Mouse (Mus musculus): Measurements from ENCODE around the gene Rnf10.
A peak's percentile ranks its signal among the peaks of the same experiment; 100 is the strongest.
"Not testable (repeated sequence)": the region's sequence is repeated elsewhere in the genome, so short reads cannot be mapped to it uniquely, and the experiment has no call there.

Rnf10 gene

DNA sequence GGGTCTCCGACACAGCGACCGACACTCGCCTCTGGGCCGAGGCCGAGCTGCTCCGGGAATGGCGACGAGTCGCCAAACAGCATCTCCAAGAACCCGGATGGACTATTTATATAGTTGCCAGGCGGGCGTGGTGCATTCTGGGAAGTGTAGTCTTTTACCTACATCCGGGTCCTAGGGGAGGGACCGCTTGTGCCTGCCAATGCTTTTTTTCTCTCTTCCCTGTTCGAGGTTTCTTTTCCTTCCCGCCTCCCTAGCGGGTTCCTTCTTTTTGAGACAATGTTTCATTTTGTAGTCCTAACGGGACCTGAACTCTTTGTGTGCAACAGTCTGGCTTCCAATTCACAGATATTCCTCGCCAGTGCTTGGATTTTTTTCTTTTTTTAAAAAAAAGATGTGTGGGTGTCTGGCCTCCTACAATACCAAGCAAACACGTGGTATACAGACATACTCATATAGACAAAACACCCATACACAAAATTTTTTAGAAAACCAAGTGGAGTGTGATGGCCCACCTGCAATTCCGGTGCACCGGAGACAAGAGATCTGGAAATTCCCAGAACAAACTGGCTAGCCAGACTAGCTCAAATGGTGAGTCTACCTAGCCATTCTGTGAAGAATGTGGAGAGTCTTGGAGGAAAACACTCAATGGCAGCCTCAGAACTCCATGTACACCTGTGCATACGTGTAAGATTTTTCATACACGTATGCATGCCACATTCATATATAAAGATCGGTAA is at the start of gene Rnf10:
TSS of gene Rnf10 (minus strand) at position 87 of the 737 bp plus-strand sequence.
- DNase-seq (ENCODE audit: low read depth, low spot score) = peak; percentile 96

DNA sequence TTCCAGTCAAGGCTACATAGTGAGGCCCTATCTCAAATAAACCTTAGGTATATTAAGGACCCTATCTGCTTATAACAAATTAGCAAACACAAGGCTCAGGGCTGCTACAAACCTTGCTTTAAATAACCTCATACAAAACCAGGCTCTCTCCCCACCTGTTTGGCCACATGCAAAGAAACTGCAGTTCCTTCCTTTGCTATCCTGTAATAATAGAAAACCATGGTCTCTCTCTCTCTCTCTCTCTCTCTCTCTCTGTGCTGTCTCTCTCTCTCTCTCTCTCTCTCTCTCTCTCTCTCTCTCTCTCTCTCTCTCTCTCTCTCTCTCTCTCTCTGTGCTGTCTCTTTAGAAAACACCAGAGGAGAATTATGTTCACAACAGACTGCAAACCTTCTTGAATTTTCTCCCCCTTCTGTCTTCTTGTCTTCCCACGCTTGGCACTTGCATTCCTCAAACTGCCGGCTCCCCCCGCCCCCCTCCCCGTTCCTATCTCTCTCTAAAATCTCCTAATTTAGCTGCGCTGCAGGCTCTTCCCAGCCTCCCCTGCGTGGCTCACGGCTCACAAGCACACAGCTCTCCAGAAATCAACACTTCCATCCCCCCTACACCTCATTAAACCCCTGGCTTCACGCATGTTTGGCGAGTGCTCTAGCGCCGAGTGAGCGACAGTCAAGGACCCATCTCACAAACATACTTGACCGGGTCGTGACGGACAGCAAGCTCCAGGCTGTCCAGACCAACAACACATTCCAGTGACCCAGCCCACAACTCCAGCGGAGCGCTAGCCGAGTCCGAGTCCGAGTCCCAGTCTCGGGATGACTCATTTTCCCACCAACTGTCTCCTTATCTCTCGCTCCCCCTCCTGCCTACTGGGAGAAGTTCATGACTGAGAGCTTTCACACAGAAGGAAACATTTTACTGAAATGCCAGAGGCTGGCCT is 46.6 kb upstream of the Rnf10 start:
- no peak for DNase-seq (ENCODE audit: low read depth, low spot score)

DNA sequence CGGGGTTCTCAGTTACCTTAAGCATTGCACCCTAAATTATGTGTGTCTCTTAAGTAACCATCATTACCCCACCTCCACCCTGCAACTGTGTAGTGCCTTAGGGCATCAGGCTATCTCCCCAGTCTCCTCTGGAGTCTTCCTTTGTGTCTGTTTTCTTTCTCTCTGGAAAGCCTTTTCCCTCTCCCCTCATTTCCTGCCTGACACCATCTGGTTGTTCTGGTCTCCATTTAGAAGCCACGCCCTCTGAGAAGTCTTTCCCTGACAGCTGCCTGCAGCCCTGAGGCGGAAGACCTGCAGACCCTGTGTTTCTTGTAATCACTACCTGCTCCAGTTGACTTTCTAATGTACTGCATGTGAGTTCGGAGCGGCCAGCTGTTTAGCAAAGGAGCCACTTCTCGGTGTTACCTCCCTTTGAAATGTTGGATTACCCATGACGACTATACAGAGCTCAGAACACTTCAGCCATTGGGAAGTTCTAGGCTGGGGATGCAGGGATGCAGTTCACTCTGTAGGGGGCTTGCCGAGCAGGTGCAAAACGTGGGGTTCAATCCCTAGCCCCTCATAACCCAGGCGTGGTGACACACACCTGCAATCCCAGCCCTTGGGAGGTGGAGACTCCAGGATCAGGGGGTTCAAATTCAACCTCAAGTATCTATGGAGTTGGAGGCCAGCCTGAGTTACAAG is 45.1 kb upstream of the Rnf10 start:
- DNase-seq (ENCODE audit: low read depth, low spot score) = no peak

DNA sequence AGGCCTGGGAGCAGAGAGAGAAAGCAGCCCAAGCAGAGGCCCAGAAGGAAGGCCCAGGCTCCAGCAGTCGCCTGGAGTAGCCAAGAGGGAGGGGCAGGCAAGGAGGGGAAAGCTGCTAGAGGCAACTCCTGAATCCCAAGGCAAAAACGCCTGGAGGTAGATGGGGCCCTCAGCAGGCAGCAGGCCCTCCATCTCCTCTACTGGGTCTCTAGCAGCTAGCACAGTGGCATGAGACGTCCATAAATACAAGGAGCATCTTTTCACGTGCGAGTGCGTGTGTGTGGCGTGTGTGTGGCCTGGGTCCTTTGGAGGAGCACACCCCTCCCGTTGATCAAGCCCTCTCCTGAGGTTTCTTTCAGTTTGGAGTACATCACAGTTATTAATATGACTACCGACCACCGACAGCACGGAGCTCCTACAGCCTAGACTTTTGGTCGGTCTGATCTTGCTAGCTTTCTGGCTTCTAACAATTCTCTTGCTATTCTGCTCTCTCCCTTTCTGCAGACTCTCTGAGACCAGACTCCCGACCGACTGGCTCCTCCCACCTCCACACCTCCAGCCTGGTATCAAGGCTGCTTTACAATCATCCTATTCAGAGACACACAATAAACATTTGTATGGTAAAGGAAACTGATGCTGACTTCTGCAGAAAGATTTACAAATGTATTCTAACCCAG is 44.4 kb upstream of the Rnf10 start:
- no peak for DNase-seq (ENCODE audit: low read depth, low spot score)

DNA sequence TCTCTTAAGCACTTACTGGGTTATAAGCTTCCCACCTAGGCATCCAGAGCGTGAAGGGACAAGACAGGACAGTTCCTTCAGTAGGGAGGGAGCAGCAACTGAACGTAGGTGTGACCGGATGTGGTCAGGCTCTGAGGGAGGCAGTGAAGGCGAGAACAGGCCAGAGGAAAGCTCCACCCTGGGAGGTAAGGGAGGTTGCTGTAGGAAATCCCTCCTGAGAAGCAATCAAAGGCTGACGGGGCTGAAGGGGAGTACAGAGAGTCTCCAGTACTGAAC is 40.9 kb upstream of the Rnf10 start:
- no peak for DNase-seq (ENCODE audit: low read depth, low spot score)

DNA sequence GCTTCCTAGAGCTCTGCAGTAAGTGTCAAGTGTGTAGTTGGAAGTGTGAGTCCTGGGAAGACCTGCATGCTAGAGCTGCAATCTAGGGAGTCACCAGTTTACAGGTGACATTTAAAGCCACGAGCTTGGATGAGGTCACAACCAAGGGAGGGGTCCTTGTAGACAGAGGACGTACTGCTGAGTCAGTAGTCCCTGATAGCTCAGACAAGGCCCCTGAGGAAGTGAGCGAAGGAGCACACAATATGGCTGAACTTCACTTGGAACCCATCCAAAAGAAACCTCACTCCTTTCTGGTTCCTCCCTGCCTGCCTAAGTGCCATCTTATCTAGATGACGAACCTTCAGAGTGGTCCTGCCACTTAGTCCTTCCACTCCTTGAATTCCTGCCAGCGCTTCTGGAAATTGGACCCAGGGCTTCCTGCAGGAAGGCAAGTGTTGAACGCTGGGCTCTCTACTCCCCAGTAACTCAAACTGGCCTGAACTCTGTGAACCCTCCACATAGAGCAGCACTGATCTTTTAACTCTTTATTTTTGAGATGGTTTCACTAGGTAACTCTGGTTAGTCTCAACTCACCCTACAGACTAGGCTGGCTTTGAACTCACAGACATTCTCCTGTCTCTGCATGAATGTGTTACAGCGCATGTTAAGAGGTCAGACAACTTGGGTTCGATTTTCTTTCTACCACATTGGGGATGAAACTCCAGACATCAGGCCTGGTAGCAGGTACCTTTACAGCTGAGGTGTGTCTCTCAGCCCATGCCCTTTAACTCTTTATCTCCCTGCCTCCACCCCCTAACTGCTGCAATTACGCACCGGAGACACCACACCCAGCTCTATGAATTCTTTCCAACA is 40.3 kb upstream of the Rnf10 start:
- no peak for DNase-seq (ENCODE audit: low read depth, low spot score)

DNA sequence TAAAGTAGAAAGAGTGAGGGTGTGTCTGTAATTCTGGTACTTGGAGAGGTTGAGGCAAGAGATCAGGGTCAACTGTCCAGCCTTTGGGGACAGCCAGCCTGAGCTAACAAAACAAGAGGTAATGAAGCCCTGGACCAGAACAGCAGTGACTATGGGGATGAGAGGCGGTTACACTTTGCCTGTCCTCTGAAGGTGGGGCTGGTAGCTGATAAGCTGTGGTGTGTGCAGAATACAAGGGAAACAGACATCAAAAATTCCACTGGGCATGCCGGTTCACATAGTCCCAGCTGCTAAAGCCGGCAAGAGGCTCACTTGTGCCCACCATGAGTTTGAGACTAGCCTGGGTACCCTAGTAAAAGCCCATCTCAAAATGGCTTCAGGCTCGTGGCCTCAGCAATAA is 39.7 kb upstream of the Rnf10 start:
- DNase-seq (ENCODE audit: low read depth, low spot score) = no peak

DNA sequence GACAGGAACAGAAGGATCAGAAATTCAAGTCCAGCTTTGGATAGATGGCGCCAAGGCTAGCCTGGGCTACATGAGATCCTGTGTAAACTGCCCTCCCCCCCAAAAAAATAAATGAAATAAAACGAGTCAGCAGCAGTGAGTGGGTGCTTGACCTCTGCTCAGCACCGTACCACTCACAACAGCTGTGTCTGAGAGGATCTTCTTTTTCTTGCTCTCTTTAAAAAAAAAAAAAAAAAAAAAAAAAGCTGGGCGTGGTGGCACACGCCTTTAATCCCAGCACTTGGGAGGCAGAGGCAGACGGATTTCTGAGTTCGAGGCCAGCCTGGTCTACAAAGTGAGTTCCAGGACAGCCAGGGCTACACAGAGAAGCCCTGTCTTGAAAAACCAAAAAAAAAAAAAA is 29.5 kb upstream of the Rnf10 start:
- DNase-seq (ENCODE audit: low read depth, low spot score) = not testable (repeated sequence)

DNA sequence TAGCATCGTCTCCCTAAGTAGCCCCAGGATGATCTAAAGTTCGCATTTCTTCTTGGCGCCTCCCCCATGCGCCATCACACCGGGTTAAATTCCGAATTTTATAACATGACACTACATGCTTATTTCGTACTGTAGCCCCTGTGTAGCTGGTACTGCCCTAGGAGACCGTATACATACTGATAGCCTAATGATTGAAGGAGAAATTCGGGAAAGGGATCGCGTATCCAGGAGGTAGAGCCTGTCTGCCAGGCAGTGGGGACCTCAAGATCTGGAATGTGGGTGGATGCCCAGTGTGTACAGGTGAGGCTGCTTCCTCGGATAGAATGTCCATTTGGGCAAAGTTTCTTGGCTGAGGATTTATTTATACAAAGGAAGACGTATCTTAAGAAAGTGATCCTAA is 28.9 kb upstream of the Rnf10 start:
- no peak for DNase-seq (ENCODE audit: low read depth, low spot score)

DNA sequence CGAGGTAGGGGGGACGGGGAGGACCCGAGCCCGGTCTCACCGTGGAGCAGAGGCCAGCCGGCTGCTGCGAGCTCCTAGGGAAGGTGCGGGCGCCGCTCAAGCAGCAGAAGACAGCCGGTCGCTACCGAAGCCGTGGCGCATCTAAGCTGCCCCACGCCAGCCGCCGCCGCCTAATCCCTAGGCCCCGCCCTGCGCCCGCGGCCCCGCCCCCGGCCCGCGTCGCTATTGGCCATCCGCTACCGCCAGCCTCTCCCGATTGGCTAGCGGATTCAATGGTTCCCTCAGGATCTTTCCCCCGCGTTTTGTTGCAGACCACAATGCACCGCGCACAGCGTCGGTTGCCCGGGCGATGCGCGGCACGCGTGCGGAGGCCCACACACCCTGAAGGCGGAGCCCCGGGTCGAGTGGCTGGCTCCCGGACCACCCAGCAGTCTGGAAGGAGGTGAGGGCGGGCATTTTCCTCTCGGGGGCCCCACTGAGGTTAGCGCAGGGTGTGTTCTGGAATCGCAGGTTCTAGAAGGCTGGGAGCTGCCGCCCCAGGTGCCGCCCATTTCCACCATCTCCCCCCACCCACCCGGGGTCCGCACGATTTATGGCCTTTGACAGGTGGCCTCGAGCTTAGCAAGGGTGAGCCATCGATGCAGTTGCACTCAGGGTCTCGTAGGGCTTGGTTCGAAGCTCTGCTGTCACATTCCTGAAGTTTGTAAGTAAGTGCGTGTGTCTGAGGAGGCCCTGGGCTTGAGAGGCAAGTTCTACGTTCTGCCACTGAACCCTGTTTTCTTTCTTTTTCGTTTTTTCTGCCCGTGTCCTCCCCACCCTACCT is 28.3 kb upstream of the Rnf10 start, which contains the start of gene Dynll1:
TSS of gene Dynll1 (minus strand) at position 208 of the 823 bp plus-strand sequence.
- peak; percentile 99 for DNase-seq (ENCODE audit: low read depth, low spot score)

DNA sequence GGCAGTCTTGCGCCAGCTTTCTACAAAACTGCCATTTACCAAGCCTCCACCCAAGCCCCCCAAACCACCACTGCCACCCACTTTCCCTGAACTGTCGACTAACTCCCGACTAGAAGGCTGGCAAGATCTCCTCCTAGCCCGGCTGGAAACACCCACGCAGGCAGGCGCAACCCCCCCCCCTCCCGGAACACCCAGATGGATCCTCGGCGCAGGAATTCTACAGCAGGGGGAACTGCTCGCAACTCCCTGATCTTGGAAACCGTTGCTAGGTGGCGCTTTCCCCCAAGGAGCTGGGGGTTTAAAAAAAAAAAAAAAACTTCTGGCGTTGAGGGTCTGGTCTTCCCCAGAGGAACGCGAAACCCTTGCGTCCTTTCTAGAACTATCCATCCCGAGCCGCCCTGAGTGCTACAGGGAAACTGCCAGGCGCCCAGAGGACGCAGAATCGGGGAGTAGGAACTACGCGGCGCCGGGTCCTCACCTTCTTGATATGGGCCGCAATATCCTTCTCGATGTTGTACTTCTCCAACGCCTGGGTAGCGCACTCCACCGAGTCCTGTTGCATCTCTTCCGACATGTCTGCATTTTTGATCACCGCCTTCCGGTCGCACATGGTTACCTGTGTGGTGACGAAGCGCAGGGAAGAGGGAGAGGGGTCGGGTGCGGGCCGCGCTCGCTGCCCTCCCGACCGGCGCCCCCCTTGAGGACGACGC is 27.5 kb upstream of the Rnf10 start:
- peak; percentile 34 for DNase-seq (ENCODE audit: low read depth, low spot score)

DNA sequence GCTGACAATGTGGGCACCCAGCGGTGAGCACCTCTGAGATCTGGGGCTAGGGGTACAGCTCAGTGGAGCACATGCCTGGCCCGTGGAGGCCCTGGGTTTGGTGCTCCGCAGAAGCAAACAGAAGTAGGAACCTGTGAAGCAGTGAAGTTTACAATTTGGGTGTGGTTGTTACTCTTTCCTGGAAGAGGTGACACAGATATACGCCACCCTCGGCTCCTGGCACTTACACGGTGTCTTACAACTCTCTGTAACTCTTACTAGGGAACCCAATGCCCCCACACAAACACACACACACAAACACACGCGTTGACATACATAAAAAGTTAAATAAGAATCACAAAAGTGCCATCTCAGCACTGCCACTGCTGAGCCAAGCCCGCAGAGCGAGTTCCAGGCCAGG is 23.6 kb upstream of the Rnf10 start:
- DNase-seq (ENCODE audit: low read depth, low spot score) = peak; percentile 45

DNA sequence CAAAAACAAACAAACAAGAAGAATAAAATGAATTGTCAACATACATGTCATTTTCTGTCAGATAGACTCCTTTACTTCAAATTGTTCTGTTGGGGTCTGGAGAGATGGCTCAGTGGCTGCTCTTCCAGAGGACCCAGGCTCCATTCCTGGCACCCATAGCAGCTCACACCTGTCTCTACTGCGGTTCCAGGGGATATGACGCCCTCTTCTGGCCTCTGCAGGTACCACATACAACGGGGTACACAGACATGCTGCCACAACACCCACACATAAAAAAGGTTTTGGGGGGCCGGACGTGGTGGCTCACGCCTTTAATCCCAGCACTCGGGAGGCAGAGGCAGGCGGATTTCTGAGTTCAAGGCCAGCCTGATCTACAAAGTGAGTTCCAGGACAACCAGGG is 21.5 kb upstream of the Rnf10 start:
- DNase-seq (ENCODE audit: low read depth, low spot score) = no peak

DNA sequence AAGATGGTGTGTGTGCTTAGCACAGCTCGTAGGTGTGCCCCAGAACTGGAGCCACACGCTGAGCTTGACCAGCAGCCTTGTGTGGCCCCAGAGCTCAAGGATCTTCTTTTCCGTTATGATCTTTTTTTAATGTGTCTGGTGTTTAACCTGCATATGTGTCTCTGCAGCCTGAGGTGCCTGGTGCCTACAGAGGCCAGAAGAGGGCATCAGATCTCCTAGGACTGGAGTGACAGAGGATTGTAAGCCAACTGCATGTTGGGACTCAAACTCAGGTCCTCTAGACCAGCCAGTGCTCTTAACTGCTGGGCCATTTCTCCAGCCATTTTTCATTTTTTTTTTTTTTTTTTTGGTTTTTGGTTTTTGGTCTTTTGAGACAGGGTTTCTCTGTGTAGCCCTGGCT is 12.0 kb upstream of the Rnf10 start:
- no peak for DNase-seq (ENCODE audit: low read depth, low spot score)

DNA sequence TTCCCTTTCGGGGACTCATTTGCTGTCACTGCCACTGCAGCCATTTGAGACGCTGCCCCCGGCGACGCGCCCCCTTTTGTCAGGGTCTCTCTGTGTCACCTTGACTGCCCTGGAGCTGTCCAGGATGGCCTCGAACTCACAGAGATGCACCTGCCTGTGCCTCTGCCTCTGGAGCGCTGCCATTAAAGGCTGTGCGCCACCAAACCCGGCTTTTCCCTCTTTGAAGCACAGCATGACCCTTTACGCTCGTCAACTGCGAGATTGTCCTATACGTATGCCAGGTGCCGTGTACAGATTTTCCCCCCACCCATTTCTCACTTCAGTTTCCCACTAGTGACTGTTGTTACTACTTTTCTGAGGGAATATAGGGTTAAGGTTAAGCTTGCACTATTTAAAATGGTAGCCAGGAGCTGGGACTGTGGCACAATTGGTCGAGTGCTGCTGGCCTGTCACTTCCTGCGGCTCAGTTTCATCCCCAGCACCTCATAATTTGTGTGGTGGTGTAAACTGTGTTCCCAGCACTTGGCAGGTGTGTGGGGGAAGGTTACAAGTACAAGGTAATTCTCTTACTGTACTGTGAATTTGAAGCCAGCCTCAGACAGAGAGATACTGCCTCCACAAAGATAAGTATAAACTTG is 7.5 kb upstream of the Rnf10 start:
- no peak for DNase-seq (ENCODE audit: low read depth, low spot score)

DNA sequence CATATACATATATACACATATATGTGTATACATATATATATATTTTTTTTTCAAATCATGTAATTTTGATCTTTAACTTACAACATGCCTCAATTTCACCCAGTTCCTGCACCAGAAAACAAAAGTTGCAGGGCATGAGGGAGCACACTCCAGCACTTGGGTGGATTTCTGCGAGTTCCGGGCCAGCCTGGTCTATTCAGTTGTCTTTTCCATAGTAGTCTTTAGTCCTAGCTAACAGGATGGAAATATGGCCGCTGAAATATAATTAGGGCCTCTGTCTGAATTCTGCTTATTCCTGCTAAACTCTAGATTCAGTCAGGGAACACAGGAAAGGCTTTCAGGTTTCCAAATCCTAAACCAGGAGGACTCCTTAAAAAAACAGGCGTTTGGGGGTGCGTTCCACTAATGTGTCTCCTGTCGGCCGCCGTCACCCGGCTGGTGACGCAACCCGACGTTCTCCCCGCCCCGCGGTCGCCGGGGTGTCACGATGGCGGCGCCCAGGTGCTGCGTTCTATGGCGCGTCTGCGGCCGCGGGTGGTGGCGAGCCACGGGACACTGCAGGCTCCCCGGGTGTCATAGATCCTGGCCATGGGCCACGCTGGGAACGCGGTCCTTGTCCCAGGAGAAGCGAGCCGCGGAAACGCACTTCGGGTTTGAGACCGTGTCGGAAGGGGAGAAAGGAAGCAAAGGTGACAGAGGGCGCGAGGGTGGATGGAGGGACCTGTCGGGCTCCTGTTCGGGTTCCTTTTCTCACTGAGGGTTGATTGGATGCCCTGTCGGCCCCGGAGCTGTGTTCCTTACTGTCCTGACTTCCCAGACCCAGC is 6.7 kb upstream of the Rnf10 start, which contains the start of gene Coq5:
TSS of gene Coq5 (plus strand) at position 441 of the 824 bp plus-strand sequence.
- DNase-seq (ENCODE audit: low read depth, low spot score) = peak; percentile 82

DNA sequence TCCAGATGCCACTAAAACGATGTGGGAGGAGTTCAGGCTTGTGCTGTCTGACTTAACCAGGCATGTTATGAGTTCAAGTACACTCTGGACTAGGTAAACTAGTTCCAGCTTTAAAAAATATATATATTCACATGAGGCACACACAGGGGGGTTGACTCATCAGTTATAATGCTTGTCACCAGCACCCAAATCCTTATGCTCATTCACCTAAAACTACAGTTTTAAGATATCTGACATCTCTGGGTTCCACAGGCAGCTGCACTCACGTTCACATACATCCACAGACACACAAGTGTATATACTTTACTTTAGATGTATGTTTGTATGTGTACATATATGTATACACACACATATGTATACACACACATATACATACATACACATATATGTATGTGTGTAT is 6.1 kb upstream of the Rnf10 start:
- DNase-seq (ENCODE audit: low read depth, low spot score) = no peak

DNA sequence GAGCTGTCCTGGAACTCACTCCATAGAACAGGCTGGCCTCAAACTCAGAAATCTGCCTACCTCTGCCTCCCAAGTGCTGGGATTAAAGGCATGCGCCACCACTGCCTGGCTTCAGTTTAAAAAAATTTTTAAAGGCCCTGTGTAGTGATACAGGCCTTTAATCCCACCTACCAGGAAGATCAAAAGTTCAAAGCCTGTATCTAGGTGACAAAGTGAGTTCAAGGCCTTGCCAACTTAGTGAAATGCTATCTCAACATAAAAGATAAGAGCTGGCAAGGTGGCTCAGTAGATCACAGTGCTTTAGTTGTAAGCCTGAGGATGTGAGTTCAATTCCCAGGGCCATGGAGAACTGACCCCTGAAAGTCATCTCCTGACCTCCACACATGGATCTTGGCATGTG is 5.4 kb upstream of the Rnf10 start:
- DNase-seq (ENCODE audit: low read depth, low spot score) = no peak

Measured in c-Kit-negative CD71-positive TER-119-positive erythroid progenitor cells, embryonic 14.5 days (primary cell).